Mouse (Mus musculus) CH12F3 (cell line): Measurements from ENCODE around the gene Haghl.

Experiments used
- in situ Hi-C: fragments of 300-500 bp; cut with MboI; formaldehyde crosslinking; loops from 2 replicates; pipeline ENCODE4 v1.14.3; 2020; ENCODE audit warnings: low sequenced_read_pairs

The Haghl gene

GRCm38 (mm10) chr17:25786781-25787504 is 1.5 kb upstream of the Haghl start:
- in situ Hi-C loops = no loop called here

GRCm38 (mm10) chr17:25786280-25786679 is 807 bp upstream of the Haghl start, which contains the start of gene Ccdc78:
TSS of gene Ccdc78 (plus strand) at chr17:25786580.
- in situ Hi-C loops = no loop called here

- in situ Hi-C loops = no loop called here
Measured at GRCm38 (mm10) chr17:25783861-25784574, 1.5 kb downstream of the Haghl start.

- in situ Hi-C loops = no loop called here
Measured at GRCm38 (mm10) chr17:25783086-25783485, 2.4 kb downstream of the Haghl start.

- in situ Hi-C loops = no loop called here
Measured at GRCm38 (mm10) chr17:25781339-25781738, 4.1 kb downstream of the Haghl start.

GRCm38 (mm10) chr17:25777948-25778347 is 7.5 kb downstream of the Haghl start:
- in situ Hi-C loops = no loop called here

GRCm38 (mm10) chr17:25775318-25776062 is 10.0 kb downstream of the Haghl start:
- in situ Hi-C loops = no loop called here

GRCm38 (mm10) chr17:25773549-25774120 is 11.8 kb downstream of the Haghl start, which contains the start of gene Narfl:
TSS of gene Narfl (plus strand) at chr17:25773776.
- in situ Hi-C loops = no loop called here

GRCm38 (mm10) chr17:25769331-25769730 is 16.1 kb downstream of the Haghl start:
- in situ Hi-C loops = no loop called here

- in situ Hi-C loops = no loop called here
Measured at GRCm38 (mm10) chr17:25765886-25766285, 19.6 kb downstream of the Haghl start.

- in situ Hi-C loops = no loop called here
Measured at GRCm38 (mm10) chr17:25762591-25762990, 22.9 kb downstream of the Haghl start.

- in situ Hi-C loops = no loop called here
Measured at GRCm38 (mm10) chr17:25761561-25761970, 23.9 kb downstream of the Haghl start.

- in situ Hi-C loops = no loop called here
Measured at GRCm38 (mm10) chr17:25760148-25760547, 25.3 kb downstream of the Haghl start.

- in situ Hi-C loops = no loop called here
Measured at GRCm38 (mm10) chr17:25757691-25758090, 27.8 kb downstream of the Haghl start.

GRCm38 (mm10) chr17:25756378-25757242 is 28.9 kb downstream of the Haghl start:
- in situ Hi-C loops = no loop called here

GRCm38 (mm10) chr17:25755627-25756377 is 29.7 kb downstream of the Haghl start:
- in situ Hi-C loops = no loop called here

GRCm38 (mm10) chr17:25755086-25755485 is 30.4 kb downstream of the Haghl start:
- in situ Hi-C loops = no loop called here

GRCm38 (mm10) chr17:25754241-25754640 is 31.2 kb downstream of the Haghl start, which contains the start of gene Msln:
TSS of gene Msln (minus strand) at chr17:25754378.
- in situ Hi-C loops = no loop called here

GRCm38 (mm10) chr17:25751446-25751845 is 34.0 kb downstream of the Haghl start:
- in situ Hi-C loops = no loop called here
